ENCODE assay signal across 9 mouse cellular contexts in the genomic region with DNA sequence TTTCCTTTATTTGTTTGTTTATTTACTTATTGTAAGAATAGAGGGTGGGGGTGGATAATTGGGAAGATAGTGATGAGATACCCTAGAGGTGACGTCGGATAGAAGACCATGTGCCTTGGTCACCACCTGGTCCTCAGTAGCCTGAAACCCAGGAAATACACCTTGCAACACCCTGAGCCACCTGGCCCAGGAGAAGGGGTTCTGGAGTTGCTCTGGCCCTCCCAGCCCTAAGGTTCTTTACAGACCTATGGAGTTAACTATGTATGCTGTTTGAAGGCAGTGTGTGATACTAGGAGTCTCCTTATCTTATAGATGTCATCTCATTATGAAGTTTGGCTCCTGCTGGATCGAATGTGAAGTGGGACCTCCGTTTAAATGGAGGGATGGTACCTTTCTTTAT. TPM values are rescaled to one million over a fixed set of nuclear protein-coding genes. Genes with fewer than 3 reads are reported as not detected.
DNase-seq lines count a peak whose midpoint lies in the region; ATAC-seq and TF ChIP-seq lines count a peak whose summit lies in the region.
"Had no signal": no experiment of that assay in that cellular context is flagged by ENCODE, and none has a peak within 500 bp of the region (broad histone marks: within the 10 kb centered on the region; RNA-seq: fewer than 3 reads in every experiment).

No protein-coding gene starts in this region.

- peaks cover 5% of the 10 kb centered on the region; the same call in 1 of the 2 replicates for H3K27me3 ChIP-seq in heart, embryonic 10.5 days (ENCODE audit: insufficient read depth, poor library complexity, severe bottlenecking)
- H3K27me3 ChIP-seq in E14TG2a.4 (ENCODE audit: insufficient read depth, low read length) = peaks cover 64% of the 10 kb centered on the region
- no peaks in the 10 kb centered on the region for H3K27me3 ChIP-seq in heart, postnatal 0 days (ENCODE audit: control insufficient read depth, insufficient read depth, low read length)
- peaks cover 37% of the 10 kb centered on the region for H3K27me3 ChIP-seq in liver, postnatal 0 days (ENCODE audit: insufficient read depth, low read length)

- peak overlapping the region; percentile 98 for H3K9ac ChIP-seq in heart, postnatal 0 days (replicated peaks; ENCODE audit: low read depth, low read length)
- H3K9ac ChIP-seq in liver, postnatal 0 days (replicated peaks) = no peak overlapping the region

- peaks cover 56% of the 10 kb centered on the region for H3K4me1 ChIP-seq in heart, embryonic 10.5 days
- H3K4me1 ChIP-seq in E14TG2a.4 (replicated peaks; ENCODE audit: low read depth, low read length) = peaks cover 40% of the 10 kb centered on the region
- peaks cover 29% of the 10 kb centered on the region for H3K4me1 ChIP-seq in heart, postnatal 0 days (ENCODE audit: control insufficient read depth, insufficient read depth)
- peaks cover 8% of the 10 kb centered on the region for H3K4me1 ChIP-seq in liver, postnatal 0 days (ENCODE audit: insufficient read depth)

- no peak for ATAC-seq in heart, postnatal 0 days (ENCODE audit: insufficient read depth, low read depth)
- no peak for ATAC-seq in liver, postnatal 0 days
- no peak for ATAC-seq in granulocyte monocyte progenitor cell, adult 5-6 weeks (replicated peaks; ENCODE audit: poor library complexity, severe bottlenecking)
- ATAC-seq: CD4-positive, CD25-positive, alpha-beta regulatory T cell, adult 4 months had no signal

- DNase-seq in heart, embryonic 10.5 days (ENCODE audit: low spot score) = no peak
- no peak for DNase-seq in heart, postnatal 25 days (ENCODE audit: low spot score)
- no peak for DNase-seq in heart, postnatal 0 days (ENCODE audit: low spot score)
- DNase-seq in liver, postnatal 0 days = no peak
- no peak for DNase-seq in right cerebral cortex, postnatal 36 days (ENCODE audit: low spot score in 2 of 2)
- no peak for DNase-seq in adrenal gland, postnatal 14 days

- no peak for TF ChIP-seq EP300 in heart, postnatal 0 days (IDR thresholded peaks at IDR 0.05; ENCODE audit: low read depth)
- TF ChIP-seq EP300 in liver, postnatal 0 days (IDR thresholded peaks at IDR 0.05; ENCODE audit: low read depth) = no peak

- TF ChIP-seq CTCF in E14TG2a.4 (conservative IDR thresholded peaks at IDR 0.05; ENCODE audit: low read length) = no peak
- no peak for TF ChIP-seq CTCF in heart, postnatal 0 days (IDR thresholded peaks at IDR 0.05; ENCODE audit: low read depth)
- no peak for TF ChIP-seq CTCF in liver, postnatal 0 days (IDR thresholded peaks at IDR 0.05; ENCODE audit: low read depth)

- H3K4me3 ChIP-seq in heart, embryonic 10.5 days = peak overlapping the region; percentile 95
- peak overlapping the region; percentile 83 for H3K4me3 ChIP-seq in E14TG2a.4 (replicated peaks; ENCODE audit: low read length)
- peak overlapping the region; percentile 89 for H3K4me3 ChIP-seq in heart, postnatal 0 days (ENCODE audit: low read depth, low read length)
- peak overlapping the region; percentile 57; the same call in 1 of the 2 replicates for H3K4me3 ChIP-seq in liver, postnatal 0 days (ENCODE audit: low read depth, low read length)

- H3K9me3 ChIP-seq in heart, embryonic 10.5 days = no peaks in the 10 kb centered on the region
- no peaks in the 10 kb centered on the region for H3K9me3 ChIP-seq in E14TG2a.4 (ENCODE audit: low read length)
- no peaks in the 10 kb centered on the region for H3K9me3 ChIP-seq in heart, postnatal 0 days (replicated peaks; ENCODE audit: control insufficient read depth, low read length)
- H3K9me3 ChIP-seq in liver, postnatal 0 days (ENCODE audit: low read length) = no peaks in the 10 kb centered on the region

- whole genome bisulfite sequencing in heart, embryonic 10.5 days = 34% methylated on average over 4 of the region's 4 CpGs
- WGBS in heart, postnatal 0 days = 35% methylated on average over 4 of the region's 4 CpGs
- WGBS in liver, postnatal 0 days (ENCODE audit: insufficient replicate concordance) = 40% methylated on average over 4 of the region's 4 CpGs

- intact Hi-C loops in heart, postnatal 25 days (cut with DNase I) = loop anchor here (5.0 kb wide), 1 partner anchor 42 kb away; no protein-coding TSS in a partner anchor

- peaks cover 3% of the 10 kb centered on the region; the same call in 1 of the 2 replicates for H3K36me3 ChIP-seq in heart, embryonic 10.5 days
- H3K36me3 ChIP-seq in E14TG2a.4 (ENCODE audit: insufficient read depth, low read length) = no peaks in the 10 kb centered on the region
- H3K36me3 ChIP-seq in heart, postnatal 0 days (replicated peaks; ENCODE audit: control insufficient read depth, insufficient read depth, low read length) = no peaks in the 10 kb centered on the region
- H3K36me3 ChIP-seq in liver, postnatal 0 days (replicated peaks; ENCODE audit: insufficient read depth, low read length) = no peaks in the 10 kb centered on the region

- H3K4me2 ChIP-seq in heart, postnatal 0 days (ENCODE audit: low read depth, low read length) = peak overlapping the region; percentile 98
- H3K4me2 ChIP-seq in liver, postnatal 0 days (ENCODE audit: low read depth, low read length) = no peak overlapping the region

- peak overlapping the region; percentile 100; the same call in 1 of the 2 replicates for H3K27ac ChIP-seq in heart, embryonic 10.5 days
- peak overlapping the region; percentile 98 for H3K27ac ChIP-seq in heart, postnatal 0 days (ENCODE audit: low read depth)
- no peak overlapping the region for H3K27ac ChIP-seq in liver, postnatal 0 days (ENCODE audit: low read depth)

RNA-seq across cellular contexts. Expression of a gene that starts 2.3 kb away (rescaled TPM):
- 15.1 and 17.9 TPM in 2 replicates for polyA plus RNA-seq in heart, embryonic 10.5 days (2016; fragmentation: Nextera tagmentation; extraction: Ambion mirVana)
- 10 to 100 TPM; 50.4 to 55.1 TPM for total RNA-seq in heart, postnatal 25 days (2021)
- total RNA-seq in heart, postnatal 0 days (2014; rRNA removed; ENCODE audit: low replicate concordance) = 15.1 and 19.2 TPM in 2 replicates
- polyA plus RNA-seq in heart, postnatal 0 days (2015; fragmentation: Nextera tagmentation; extraction: Ambion mirVana) = 17.0 and 17.5 TPM in 2 replicates
- 1.2 and 1.6 TPM in 2 replicates for polyA plus RNA-seq in liver, postnatal 0 days (2015; fragmentation: Nextera tagmentation; extraction: Ambion mirVana)
- total RNA-seq in granulocyte monocyte progenitor cell, adult 5-6 weeks (2014; fragmentation: Nextera tagmentation) = 0.92 and 1.1 TPM in 2 replicates
- total RNA-seq in granulocyte monocyte progenitor cell, adult 5-6 weeks (2017) = 1.5 and 1.6 TPM in 2 replicates
- total RNA-seq in adrenal gland, postnatal 14 days (2021) = 37.9 and 41.9 TPM in 2 replicates

RNA-seq across cellular contexts. Expression of a gene that starts 32.1 kb away (rescaled TPM):
- 24.2 and 34.1 TPM in 2 replicates for polyA plus RNA-seq in heart, embryonic 10.5 days (2016; fragmentation: Nextera tagmentation; extraction: Ambion mirVana)
- 10 to 100 TPM; 40.7 to 45.3 TPM for total RNA-seq in heart, postnatal 25 days (2021)
- 31.9 and 35.5 TPM in 2 replicates for total RNA-seq in heart, postnatal 0 days (2014; rRNA removed; ENCODE audit: low replicate concordance)
- polyA plus RNA-seq in heart, postnatal 0 days (2015; fragmentation: Nextera tagmentation; extraction: Ambion mirVana) = 17.6 and 18.2 TPM in 2 replicates
- polyA plus RNA-seq in liver, postnatal 0 days (2015; fragmentation: Nextera tagmentation; extraction: Ambion mirVana) = 6.3 TPM in 2 replicates
- total RNA-seq in granulocyte monocyte progenitor cell, adult 5-6 weeks (2014; fragmentation: Nextera tagmentation) = 28.2 and 32.0 TPM in 2 replicates
- total RNA-seq in granulocyte monocyte progenitor cell, adult 5-6 weeks (2017) = 14.3 and 15.8 TPM in 2 replicates
- total RNA-seq in adrenal gland, postnatal 14 days (2021) = 39.8 and 42.4 TPM in 2 replicates

RNA-seq across cellular contexts. Expression of a gene that starts 53.0 kb away (rescaled TPM):
- polyA plus RNA-seq in heart, embryonic 10.5 days (2016; fragmentation: Nextera tagmentation; extraction: Ambion mirVana) = 199 and 306 TPM in 2 replicates
- 100 to 1,000 TPM in 1 of 2 experiments, 10 to 100 TPM in 1; 95.4 to 116 TPM for total RNA-seq in heart, postnatal 25 days (2021)
- total RNA-seq in heart, postnatal 0 days (2014; rRNA removed; ENCODE audit: low replicate concordance) = 195 and 223 TPM in 2 replicates
- polyA plus RNA-seq in heart, postnatal 0 days (2015; fragmentation: Nextera tagmentation; extraction: Ambion mirVana) = 82.2 and 83.5 TPM in 2 replicates
- 54.8 and 58.6 TPM in 2 replicates for polyA plus RNA-seq in liver, postnatal 0 days (2015; fragmentation: Nextera tagmentation; extraction: Ambion mirVana)
- total RNA-seq in granulocyte monocyte progenitor cell, adult 5-6 weeks (2014; fragmentation: Nextera tagmentation) = 195 and 201 TPM in 2 replicates
- 500 and 715 TPM in 2 replicates for total RNA-seq in granulocyte monocyte progenitor cell, adult 5-6 weeks (2017)
- total RNA-seq in adrenal gland, postnatal 14 days (2021) = 245 and 260 TPM in 2 replicates
